Mouse (Mus musculus): ENCODE measurements around the gene Tmem116. TPM values are rescaled to one million over a fixed set of nuclear protein-coding genes. Genes with fewer than 3 reads are reported as not detected.
"Not testable (repeated sequence)": the region's sequence is repeated elsewhere in the genome, so short reads cannot be mapped to it uniquely, and the experiment has no call there.

Tmem116 gene
- total RNA-seq, 2 experiments from 2014 or later, result 5.9 to 7.3 TPM

GRCm38 (mm10) chr5:121461339-121462170, 9.9 kb downstream of the Tmem116 start:
- DNase-seq, result no peak
- intact Hi-C loops (cut with DNase I), result no loop called here

GRCm38 (mm10) chr5:121462171-121462502, 10.4 kb downstream of the Tmem116 start:
- DNase-seq, result no peak
- intact Hi-C loops (cut with DNase I), result no loop called here

GRCm38 (mm10) chr5:121462967-121463366, 11.3 kb downstream of the Tmem116 start:
- no peak for DNase-seq
- intact Hi-C loops (cut with DNase I), result no loop called here

- intact Hi-C loops (cut with DNase I), result no loop called here
- DNase-seq, result no peak
Measured at GRCm38 (mm10) chr5:121463601-121464250, 12.0 kb downstream of the Tmem116 start.

GRCm38 (mm10) chr5:121469566-121469965, 17.9 kb downstream of the Tmem116 start:
- DNase-seq, result no peak
- intact Hi-C loops (cut with DNase I), result no loop called here

- intact Hi-C loops (cut with DNase I), result no loop called here
Measured at GRCm38 (mm10) chr5:121472411-121472810, 20.7 kb downstream of the Tmem116 start.

GRCm38 (mm10) chr5:121474610-121475009, 22.9 kb downstream of the Tmem116 start:
- no peak for DNase-seq
- intact Hi-C loops (cut with DNase I), result loop anchor here (5.0 kb wide), 2 partner anchors 32 to 77 kb away; partner anchors contain the start of gene Naa25

More at GRCm38 (mm10) chr5:121472411-121472810, 20.7 kb downstream of the Tmem116 start:
- no peak for DNase-seq

- intact Hi-C loops (cut with DNase I), result loop anchor here (5.0 kb wide), 2 partner anchors 34 to 79 kb away; partner anchors contain the start of gene Naa25
- no peak for DNase-seq
Measured at GRCm38 (mm10) chr5:121476040-121476439, 24.3 kb downstream of the Tmem116 start.

- intact Hi-C loops (cut with DNase I), result loop anchor here (1.0 to 5.0 kb wide), 3 partner anchors 26 to 80 kb away; partner anchors contain the start of genes Naa25 and Tmem116
- DNase-seq, result peak; percentile 48 to 73
Measured at GRCm38 (mm10) chr5:121477680-121478079, 26.0 kb downstream of the Tmem116 start.

GRCm38 (mm10) chr5:121484801-121485200, 33.1 kb downstream of the Tmem116 start:
- intact Hi-C loops (cut with DNase I), result no loop called here
- DNase-seq, result no peak

GRCm38 (mm10) chr5:121493305-121493704, 41.6 kb downstream of the Tmem116 start:
- no peak for DNase-seq

GRCm38 (mm10) chr5:121500719-121501118, 49.0 kb downstream of the Tmem116 start:
- no peak for DNase-seq
- intact Hi-C loops (cut with DNase I), result no loop called here

More at GRCm38 (mm10) chr5:121493305-121493704, 41.6 kb downstream of the Tmem116 start:
- intact Hi-C loops (cut with DNase I), result no loop called here

- DNase-seq; intact Hi-C loops (cut with DNase I): not testable (repeated sequence)
Measured at GRCm38 (mm10) chr5:121501424-121501996, 49.8 kb downstream of the Tmem116 start.

GRCm38 (mm10) chr5:121503231-121503630, 51.5 kb downstream of the Tmem116 start, which contains the start of gene Adam1b:
Gene Adam1b, minus strand, starts transcription at chr5:121503435.
- intact Hi-C loops (cut with DNase I), result no loop called here
- no peak for DNase-seq

GRCm38 (mm10) chr5:121506846-121507245, 55.2 kb downstream of the Tmem116 start:
- intact Hi-C loops (cut with DNase I), result no loop called here
- DNase-seq, result no peak

- no peak for DNase-seq
- intact Hi-C loops (cut with DNase I), result no loop called here
Measured at GRCm38 (mm10) chr5:121510009-121510408, 58.3 kb downstream of the Tmem116 start.

- no peak for DNase-seq
- intact Hi-C loops (cut with DNase I), result no loop called here
Measured at GRCm38 (mm10) chr5:121518983-121519382, 67.3 kb downstream of the Tmem116 start.

- intact Hi-C loops (cut with DNase I); DNase-seq: not testable (repeated sequence)
Measured at GRCm38 (mm10) chr5:121519758-121520157, 68.1 kb downstream of the Tmem116 start.

- intact Hi-C loops (cut with DNase I), result no loop called here
- DNase-seq, result peak; percentile 51 to 62
Measured at GRCm38 (mm10) chr5:121525774-121526450, 74.2 kb downstream of the Tmem116 start.

GRCm38 (mm10) chr5:121526526-121526925, 74.8 kb downstream of the Tmem116 start:
- DNase-seq, result no peak
- intact Hi-C loops (cut with DNase I), result no loop called here

GRCm38 (mm10) chr5:121526961-121527360, 75.3 kb downstream of the Tmem116 start:
- peak; percentile 27 to 41 for DNase-seq
- intact Hi-C loops (cut with DNase I), result no loop called here

Measured in heart, postnatal 10 days (tissue).